Mouse (Mus musculus): ENCODE data around the gene Slc10a6.

GRCm38 (mm10) chr5:103603115-103603893, 25.9 kb downstream of the Slc10a6 start:
- TF ChIP-seq CTCF (IDR thresholded peaks at IDR 0.05; ENCODE audit: extremely low read depth, insufficient read depth, insufficient read length, insufficient replicate concordance): no peak
- no peak for TF ChIP-seq POLR2A (IDR thresholded peaks at IDR 0.05; ENCODE audit: low read depth, low read length)

Data from spleen, adult 2 months (tissue).